Mouse (Mus musculus): ENCODE results near the gene Top2b. TPM values are rescaled to one million over a fixed set of nuclear protein-coding genes. Genes with fewer than 3 reads are reported as not detected.

Gene Top2b
- polyA plus RNA-seq, 2 experiments: 16.5 to 21.1 TPM

- H3K4me3 ChIP-seq (ENCODE audit: insufficient read depth in 1 of 2, low read depth in 2 of 2, low read length in 2 of 2): no peak overlapping the region
- no peaks in the 10 kb centered on the region for H3K9me3 ChIP-seq (ENCODE audit: control insufficient read depth, low read length)
- no peak overlapping the region for H3K9ac ChIP-seq (replicated peaks)
- no peak for TF ChIP-seq EP300 (IDR thresholded peaks at IDR 0.05; ENCODE audit: low read depth)
- ATAC-seq (ENCODE audit: insufficient read depth) (no peak), DNase-seq (ENCODE audit: low read depth in 3 of 3, low spot score in 3 of 3) (no peak)
- WGBS (ENCODE audit: insufficient replicate concordance): 62% methylated on average over 4 of the region's 4 CpGs
- no peak overlapping the region for H3K4me2 ChIP-seq (ENCODE audit: low read depth)
- H3K27ac ChIP-seq: no peak overlapping the region
- H3K36me3 ChIP-seq (replicated peaks; ENCODE audit: control insufficient read depth, insufficient read depth, low read depth): no peaks in the 10 kb centered on the region
- H3K4me1 ChIP-seq (replicated peaks; ENCODE audit: control insufficient read depth in 2 of 2, insufficient read depth in 2 of 2, low read length in 1 of 2): peaks cover 11 to 17% of the 10 kb centered on the region in 2 experiments
- no peaks in the 10 kb centered on the region for H3K27me3 ChIP-seq (ENCODE audit: control insufficient read depth, insufficient read depth, low read length)
These were observed 79.9 kb downstream of the Top2b start for GRCm38 (mm10) chr14:16444859-16445258.

GRCm38 (mm10) chr14:16447587-16447986 is 82.6 kb downstream of the Top2b start:
- Histone ChIP-seq H3K36me3 (replicated peaks; ENCODE audit: control insufficient read depth, insufficient read depth, low read depth) (no peaks in the 10 kb centered on the region), H3K4me3 (ENCODE audit: insufficient read depth in 1 of 2, low read depth in 2 of 2, low read length in 2 of 2) (no peak overlapping the region), H3K9me3 (ENCODE audit: control insufficient read depth, low read length) (no peaks in the 10 kb centered on the region), H3K27ac (no peak overlapping the region), H3K9ac (replicated peaks) (no peak overlapping the region), H3K27me3 (ENCODE audit: control insufficient read depth, insufficient read depth, low read length) (no peaks in the 10 kb centered on the region), H3K4me2 (ENCODE audit: low read depth) (no peak overlapping the region), H3K4me1 (replicated peaks; ENCODE audit: control insufficient read depth in 2 of 2, insufficient read depth in 2 of 2, low read length in 1 of 2) (peaks cover 11 to 17% of the 10 kb centered on the region in 2 experiments)
- 36% methylated on average over 3 of the region's 3 CpGs for WGBS (ENCODE audit: insufficient replicate concordance)
- ATAC-seq (ENCODE audit: insufficient read depth) (peak; percentile 24; the same call in 1 of the 2 replicates), DNase-seq (ENCODE audit: low read depth in 3 of 3, low spot score in 3 of 3) (peak in 2 of 3 experiments; percentile 16 to 36)
- TF ChIP-seq CTCF (IDR thresholded peaks at IDR 0.05; ENCODE audit: low read depth): peak; percentile 76
- TF ChIP-seq EP300 (IDR thresholded peaks at IDR 0.05; ENCODE audit: low read depth): no peak

DNA sequence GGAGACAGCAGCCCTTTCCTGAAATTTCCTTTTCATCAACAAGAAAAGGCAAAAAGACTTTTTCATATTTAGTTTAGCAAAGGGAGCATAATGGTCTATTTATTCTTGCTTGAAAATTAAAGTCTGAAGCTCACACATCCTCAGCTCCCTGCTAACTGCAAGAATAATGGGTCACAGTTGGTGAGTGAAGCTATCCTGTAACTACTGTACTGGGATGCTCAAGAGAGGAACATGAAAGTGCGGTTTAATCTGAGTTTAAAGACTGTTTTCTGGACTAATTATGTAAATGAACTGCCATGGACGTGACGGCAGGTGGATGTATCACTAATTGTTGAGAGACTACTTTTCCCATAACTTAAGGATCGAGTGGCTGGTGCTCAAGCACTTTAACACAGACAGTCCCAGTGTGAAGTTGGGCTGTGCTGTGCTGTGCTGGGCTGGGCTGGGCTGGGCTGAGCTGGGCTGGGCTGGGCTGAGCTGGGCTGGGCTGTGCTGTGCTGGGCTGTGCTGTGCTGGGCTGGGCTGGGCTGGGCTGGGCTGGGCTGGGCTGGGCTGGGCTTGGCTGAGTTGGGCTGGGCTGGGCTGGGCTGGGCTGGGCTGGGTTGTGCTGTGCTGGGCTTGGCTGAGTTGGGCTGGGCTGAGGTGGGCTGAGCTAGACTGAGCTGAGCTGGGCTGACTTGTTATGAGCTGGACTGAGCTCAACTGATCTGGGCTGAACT is 83.4 kb downstream of the Top2b start:
- TF ChIP-seq EP300 (IDR thresholded peaks at IDR 0.05; ENCODE audit: low read depth) (no peak), CTCF (IDR thresholded peaks at IDR 0.05; ENCODE audit: low read depth) (no peak)

GRCm38 (mm10) chr14:16478606-16479323 is 113.8 kb downstream of the Top2b start:
- no peak for DNase-seq (ENCODE audit: low read depth in 3 of 3, low spot score in 3 of 3)
- H3K9me3 ChIP-seq (ENCODE audit: control insufficient read depth, low read length): no peaks in the 10 kb centered on the region
- no peak overlapping the region for H3K27ac ChIP-seq
- H3K4me2 ChIP-seq (ENCODE audit: low read depth): no peak overlapping the region
- no peaks in the 10 kb centered on the region for H3K27me3 ChIP-seq (ENCODE audit: control insufficient read depth, insufficient read depth, low read length)
- no peaks in the 10 kb centered on the region for H3K36me3 ChIP-seq (replicated peaks; ENCODE audit: control insufficient read depth, insufficient read depth, low read depth)
- ATAC-seq (ENCODE audit: insufficient read depth): no peak
- peaks cover 0 to 4% of the 10 kb centered on the region in 2 experiments; a peak in 1 of 4 replicates for H3K4me1 ChIP-seq (replicated peaks; ENCODE audit: control insufficient read depth in 2 of 2, insufficient read depth in 2 of 2, low read length in 1 of 2)
- H3K4me3 ChIP-seq (ENCODE audit: insufficient read depth in 1 of 2, low read depth in 2 of 2, low read length in 2 of 2): no peak overlapping the region
- no peak for TF ChIP-seq CTCF (IDR thresholded peaks at IDR 0.05; ENCODE audit: low read depth)
- TF ChIP-seq EP300 (IDR thresholded peaks at IDR 0.05; ENCODE audit: low read depth): no peak
- H3K9ac ChIP-seq (replicated peaks): no peak overlapping the region
- WGBS (ENCODE audit: insufficient replicate concordance): 55% methylated on average over 1 of the region's 1 CpGs

More for the DNA sequence above, 83.4 kb downstream of the Top2b start:
- no peak overlapping the region for H3K27ac ChIP-seq
- 37% methylated on average over 4 of the region's 4 CpGs for WGBS (ENCODE audit: insufficient replicate concordance)
- no peak overlapping the region for H3K4me3 ChIP-seq (ENCODE audit: insufficient read depth in 1 of 2, low read depth in 2 of 2, low read length in 2 of 2)
- H3K9me3 ChIP-seq (ENCODE audit: control insufficient read depth, low read length): no peaks in the 10 kb centered on the region
- H3K27me3 ChIP-seq (ENCODE audit: control insufficient read depth, insufficient read depth, low read length): no peaks in the 10 kb centered on the region
- DNase-seq (ENCODE audit: low read depth in 3 of 3, low spot score in 3 of 3) (peak in 2 of 3 experiments; percentile 13 to 16), ATAC-seq (ENCODE audit: insufficient read depth) (peak; percentile 90)
- H3K4me2 ChIP-seq (ENCODE audit: low read depth): peak overlapping the region; percentile 11; the same call in 1 of the 2 replicates
- peaks cover 11 to 17% of the 10 kb centered on the region in 2 experiments for H3K4me1 ChIP-seq (replicated peaks; ENCODE audit: control insufficient read depth in 2 of 2, insufficient read depth in 2 of 2, low read length in 1 of 2)
- H3K36me3 ChIP-seq (replicated peaks; ENCODE audit: control insufficient read depth, insufficient read depth, low read depth): no peaks in the 10 kb centered on the region
- no peak overlapping the region for H3K9ac ChIP-seq (replicated peaks)

- no peak overlapping the region for H3K4me2 ChIP-seq (ENCODE audit: low read depth)
- peaks cover 0 to 4% of the 10 kb centered on the region in 2 experiments; a peak in 1 of 4 replicates for H3K4me1 ChIP-seq (replicated peaks; ENCODE audit: control insufficient read depth in 2 of 2, insufficient read depth in 2 of 2, low read length in 1 of 2)
- no peaks in the 10 kb centered on the region for H3K36me3 ChIP-seq (replicated peaks; ENCODE audit: control insufficient read depth, insufficient read depth, low read depth)
- 33% methylated on average over 2 of the region's 2 CpGs for WGBS (ENCODE audit: insufficient replicate concordance)
- ATAC-seq (ENCODE audit: insufficient read depth) (peak; percentile 41; the same call in 1 of the 2 replicates), DNase-seq (ENCODE audit: low read depth in 3 of 3, low spot score in 3 of 3) (peak in 1 of 3 experiments; percentile 13)
- H3K4me3 ChIP-seq (ENCODE audit: insufficient read depth in 1 of 2, low read depth in 2 of 2, low read length in 2 of 2): no peak overlapping the region
- no peaks in the 10 kb centered on the region for H3K9me3 ChIP-seq (ENCODE audit: control insufficient read depth, low read length)
- TF ChIP-seq CTCF (IDR thresholded peaks at IDR 0.05; ENCODE audit: low read depth) (no peak), EP300 (IDR thresholded peaks at IDR 0.05; ENCODE audit: low read depth) (no peak)
- no peak overlapping the region for H3K9ac ChIP-seq (replicated peaks)
- no peaks in the 10 kb centered on the region for H3K27me3 ChIP-seq (ENCODE audit: control insufficient read depth, insufficient read depth, low read length)
- H3K27ac ChIP-seq: no peak overlapping the region
These were observed 114.5 kb downstream of the Top2b start for GRCm38 (mm10) chr14:16479521-16479920.
